Mouse (Mus musculus) forebrain, embryonic 13.5 days (tissue): Measurements from ENCODE around the gene Zfp329. TPM values are rescaled to one million over a fixed set of nuclear protein-coding genes. Genes with fewer than 3 reads are reported as not detected.

ENCODE experiments used
- ATAC-seq: fragments of 200-750 bp; cut with Nextera tagmentation; 2 replicates; pipeline ENCODE4 v1.8.0; 2017
- H3K27ac ChIP-seq: fragments of 300-500 bp; sonication (generic); 2 replicates; pipeline ENCODE4 v1.5.1; 2015; ENCODE audit warnings: inconsistent platforms, mild to moderate bottlenecking, moderate library complexity
- H3K27me3 ChIP-seq: fragments of 300-500 bp; sonication (generic); 2 replicates; pipeline ENCODE4 v1.6.1; 2015; ENCODE audit warnings: mild to moderate bottlenecking, inconsistent platforms
- H3K36me3 ChIP-seq: fragments of 300-500 bp; sonication (generic); 2 replicates; pipeline ENCODE4 v1.6.1; 2015; ENCODE audit warnings: mild to moderate bottlenecking, inconsistent platforms; ENCODE audit not compliant: poor library complexity, severe bottlenecking
- H3K4me1 ChIP-seq: fragments of 300-500 bp; sonication (generic); 2 replicates; pipeline ENCODE4 v1.6.1; 2015; ENCODE audit warnings: inconsistent platforms
- H3K4me2 ChIP-seq: fragments of 300-500 bp; sonication (generic); 2 replicates; pipeline ENCODE4 v1.6.1; 2015; ENCODE audit warnings: inconsistent platforms, mild to moderate bottlenecking, moderate library complexity
- H3K4me3 ChIP-seq: fragments of 300-500 bp; sonication (generic); 2 replicates; pipeline ENCODE4 v1.5.1; 2015; ENCODE audit warnings: mild to moderate bottlenecking, inconsistent platforms
- H3K9ac ChIP-seq: fragments of 300-500 bp; sonication (generic); 2 replicates; pipeline ENCODE4 v1.6.1; 2015; ENCODE audit warnings: mild to moderate bottlenecking, inconsistent platforms
- H3K9me3 ChIP-seq: fragments of 300-500 bp; sonication (generic); replicated peaks from 2 replicates; pipeline ENCODE4 v1.6.1; 2016; ENCODE audit warnings: inconsistent platforms
- WGBS: fragments of 180-500 bp; shearing (Covaris S2); methylation state at CpG from one replicate; pipeline ENCODE4 v1.1.7; 2015; 5-methylcytosine and 5-hydroxymethylcytosine counted together
- polyA plus RNA-seq: library from polyadenylated mRNA; unstranded; fragments of >200 nt; fragmentation: Nextera tagmentation; extraction: Ambion mirVana; gene quantifications from 2 replicates; pipeline ENCODE4 v1.2.1, GENCODE M21; 2015

Gene Zfp329
- polyA plus RNA-seq, 1 experiment from 2014 or later = 31.0 TPM

DNA sequence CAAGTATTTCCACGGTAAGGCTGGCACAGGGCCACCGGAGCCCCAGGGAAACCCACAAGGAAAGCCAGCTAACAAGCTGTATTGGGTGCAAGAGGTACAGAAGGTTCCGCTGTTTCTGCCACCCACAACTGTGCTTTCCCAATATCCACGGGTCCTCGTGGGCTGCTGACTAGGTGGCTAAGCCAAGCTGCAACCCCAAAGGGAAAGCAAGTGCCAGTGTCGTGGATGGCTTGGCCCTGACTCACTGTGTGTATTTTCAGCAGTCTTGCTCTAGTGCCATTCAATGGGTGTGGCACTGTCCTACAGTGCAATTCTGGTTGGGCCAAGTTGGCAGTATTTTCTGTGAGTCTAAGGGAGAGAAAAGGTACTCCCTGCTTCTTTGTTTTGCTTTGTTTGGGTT, 31.3 kb downstream of the Zfp329 start:
- H3K9ac ChIP-seq = no peak overlapping the region
- no peak overlapping the region for H3K4me3 ChIP-seq
- H3K4me2 ChIP-seq = no peak overlapping the region
- H3K36me3 ChIP-seq = no peaks in the 10 kb centered on the region
- no peak overlapping the region for H3K27ac ChIP-seq
- no peak for ATAC-seq
- no peaks in the 10 kb centered on the region for H3K9me3 ChIP-seq
- H3K4me1 ChIP-seq = 0 out of 2 replicates have a peak, but pooled peaks cover 2% of the 10 kb centered on the region
- H3K27me3 ChIP-seq = no peaks in the 10 kb centered on the region; the same call in 1 of the 2 replicates
- WGBS = 82% methylated on average over 6 of the region's 6 CpGs

GRCm38 (mm10) chr7:12780151-12780830, 38.4 kb downstream of the Zfp329 start:
- Histone ChIP-seq H3K9ac (peak overlapping the region; percentile 78), H3K27ac (no peak overlapping the region), H3K4me2 (peak overlapping the region; percentile 93), H3K9me3 (no peaks in the 10 kb centered on the region), H3K4me1 (peaks cover 13% of the 10 kb centered on the region), H3K4me3 (peak overlapping the region; percentile 63), H3K27me3 (no peaks in the 10 kb centered on the region), H3K36me3 (peaks cover 3% of the 10 kb centered on the region)
- 1% methylated on average over 57 of the region's 57 CpGs for WGBS
- peak; percentile 96 for ATAC-seq

GRCm38 (mm10) chr7:12779782-12780150, 38.9 kb downstream of the Zfp329 start:
- no peak for ATAC-seq
- H3K4me2 ChIP-seq = peak overlapping the region; percentile 93
- no peaks in the 10 kb centered on the region for H3K9me3 ChIP-seq
- 19% methylated on average over 10 of the region's 10 CpGs for WGBS
- peaks cover 8% of the 10 kb centered on the region for H3K36me3 ChIP-seq
- no peak overlapping the region for H3K27ac ChIP-seq
- peak overlapping the region; percentile 78 for H3K9ac ChIP-seq
- H3K4me1 ChIP-seq = peaks cover 13% of the 10 kb centered on the region
- H3K27me3 ChIP-seq = no peaks in the 10 kb centered on the region
- H3K4me3 ChIP-seq = peak overlapping the region; percentile 63

GRCm38 (mm10) chr7:12779141-12779540, 39.5 kb downstream of the Zfp329 start:
- Histone ChIP-seq H3K4me3 (peak overlapping the region; percentile 63; the same call in 1 of the 2 replicates), H3K4me2 (peak overlapping the region; percentile 93), H3K27ac (no peak overlapping the region), H3K9ac (no peak overlapping the region), H3K9me3 (no peaks in the 10 kb centered on the region), H3K36me3 (peaks cover 14% of the 10 kb centered on the region), H3K4me1 (peaks cover 13% of the 10 kb centered on the region), H3K27me3 (no peaks in the 10 kb centered on the region)
- ATAC-seq = no peak
- 93% methylated on average over 5 of the region's 5 CpGs for WGBS

DNA sequence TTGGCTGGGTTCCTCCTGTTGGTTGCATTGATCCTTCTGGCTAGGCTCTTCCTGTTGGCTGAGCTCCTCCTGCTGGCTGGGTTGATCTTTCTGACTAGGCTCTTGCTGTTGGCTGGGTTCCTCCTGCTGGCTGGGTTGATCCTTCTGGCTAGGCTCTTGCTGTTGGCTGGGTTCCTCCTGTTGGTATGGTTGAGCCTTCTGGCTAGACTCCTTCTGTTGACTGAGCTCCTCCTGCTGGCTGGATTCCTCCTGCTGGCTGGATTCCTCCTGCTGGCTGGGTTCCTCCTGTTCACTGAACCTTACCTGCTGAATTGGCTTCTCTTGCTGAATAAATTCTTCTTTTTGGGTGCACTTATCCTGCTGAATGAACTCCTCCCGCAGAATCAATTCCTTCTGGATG, 44.1 kb downstream of the Zfp329 start:
- no peak overlapping the region for H3K4me3 ChIP-seq
- ATAC-seq = peak; percentile 73; the same call in 1 of the 2 replicates
- H3K27ac ChIP-seq = no peak overlapping the region
- H3K4me1 ChIP-seq = peaks cover 7% of the 10 kb centered on the region
- no peak overlapping the region for H3K4me2 ChIP-seq
- peaks cover 59% of the 10 kb centered on the region for H3K36me3 ChIP-seq
- WGBS = 92% methylated on average over 1 of the region's 1 CpGs
- no peak overlapping the region for H3K9ac ChIP-seq
- H3K27me3 ChIP-seq = no peaks in the 10 kb centered on the region
- H3K9me3 ChIP-seq = no peaks in the 10 kb centered on the region; the same call in 1 of the 2 replicates

- Histone ChIP-seq H3K36me3 (peaks cover 64% of the 10 kb centered on the region), H3K4me1 (peaks cover 2% of the 10 kb centered on the region; the same call in 1 of the 2 replicates)
- 94% methylated on average over 9 of the region's 9 CpGs for WGBS
Measured at GRCm38 (mm10) chr7:12774111-12774510, 44.5 kb downstream of the Zfp329 start.

More at GRCm38 (mm10) chr7:12774111-12774510, 44.5 kb downstream of the Zfp329 start:
- H3K27ac ChIP-seq = no peak overlapping the region
- no peak overlapping the region for H3K4me3 ChIP-seq
- ATAC-seq = peak; percentile 39; the same call in 1 of the 2 replicates
- no peak overlapping the region for H3K4me2 ChIP-seq
- no peaks in the 10 kb centered on the region for H3K27me3 ChIP-seq
- H3K9ac ChIP-seq = no peak overlapping the region
- H3K9me3 ChIP-seq = no peaks in the 10 kb centered on the region; the same call in 1 of the 2 replicates

Other genes with a start within 250 kb of the Zfp329 start
- gene Vmn2r53, start 210.1 kb downstream of the Zfp329 start, polyA plus RNA-seq = not detected in 2 replicates
- not detected in 2 replicates for gene Vmn2r54, start 178.5 kb downstream of the Zfp329 start, polyA plus RNA-seq
- gene Vmn2r55, start 133.9 kb downstream of the Zfp329 start, polyA plus RNA-seq = not detected in 2 replicates
- gene Vmn2r56, start 83.9 kb downstream of the Zfp329 start, polyA plus RNA-seq = not detected in 2 replicates
- 11.4 and 14.9 TPM in 2 replicates for gene Zscan18, start 15.2 kb downstream of the Zfp329 start, polyA plus RNA-seq
- gene Zfp110, start 15.9 kb upstream of the Zfp329 start, polyA plus RNA-seq = 32.6 and 33.3 TPM in 2 replicates
- 7.0 and 7.5 TPM in 2 replicates for gene Zfp128, start 62.3 kb upstream of the Zfp329 start, polyA plus RNA-seq
- 11.8 and 13.6 TPM in 2 replicates for gene Zscan22, start 79.0 kb upstream of the Zfp329 start, polyA plus RNA-seq
- 820 and 824 TPM in 2 replicates for gene Rps5, start 103.4 kb upstream of the Zfp329 start, polyA plus RNA-seq
- gene Rnf225, start 108.6 kb upstream of the Zfp329 start, polyA plus RNA-seq = 0.74 and 0.78 TPM in 2 replicates
- 12.3 and 12.5 TPM in 2 replicates for gene Zfp324, start 147.0 kb upstream of the Zfp329 start, polyA plus RNA-seq
- gene Zfp446, start 159.0 kb upstream of the Zfp329 start, polyA plus RNA-seq = 12.7 and 14.5 TPM in 2 replicates
- gene Slc27a5, start 179.3 kb upstream of the Zfp329 start, polyA plus RNA-seq = 0.12 and 0.53 TPM in 2 replicates
- gene Trim28, start 180.3 kb upstream of the Zfp329 start, polyA plus RNA-seq = 270 and 289 TPM in 2 replicates
- gene Zbtb45, start 191.2 kb upstream of the Zfp329 start, polyA plus RNA-seq = 32.8 and 37.1 TPM in 2 replicates
- 164 and 168 TPM in 2 replicates for gene Chmp2a, start 215.9 kb upstream of the Zfp329 start, polyA plus RNA-seq
- 44.0 and 53.7 TPM in 2 replicates for gene Ube2m, start 219.4 kb upstream of the Zfp329 start, polyA plus RNA-seq
- 5.1 and 6.0 TPM in 2 replicates for gene Mzf1, start 235.9 kb upstream of the Zfp329 start, polyA plus RNA-seq